Mouse (Mus musculus): ENCODE results near the gene Dytn. TPM values are rescaled to one million over a fixed set of nuclear protein-coding genes. Genes with fewer than 3 reads are reported as not detected.
"Not testable (repeated sequence)": the region's sequence is repeated elsewhere in the genome, so short reads cannot be mapped to it uniquely, and the experiment has no call there.

Gene Dytn
- total RNA-seq (2022), result not detected

DNA sequence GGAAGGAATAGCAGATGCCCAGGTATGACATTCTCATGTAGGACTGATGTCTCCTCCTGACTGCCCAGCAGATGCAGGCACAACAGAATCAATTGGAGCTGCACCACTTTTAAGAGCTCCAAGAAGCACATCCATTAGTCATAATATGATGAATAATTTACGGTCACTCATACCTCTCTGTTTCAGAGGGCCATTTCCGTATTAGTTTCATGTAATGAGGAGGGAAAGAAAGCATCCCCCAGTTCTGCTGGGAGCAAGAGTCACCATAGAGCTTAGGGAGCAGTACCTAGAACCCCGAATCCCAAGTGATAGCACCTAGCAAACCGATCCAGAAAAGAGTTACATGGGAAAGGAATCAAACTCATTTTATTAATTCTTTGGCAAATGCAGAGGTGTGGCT lies at the start of gene Dytn:
Dytn (minus strand) TSS at position 101 of the 400 bp plus-strand sequence.
- DNase-seq (ENCODE audit: low spot score in 2 of 2), result no peak

DNA sequence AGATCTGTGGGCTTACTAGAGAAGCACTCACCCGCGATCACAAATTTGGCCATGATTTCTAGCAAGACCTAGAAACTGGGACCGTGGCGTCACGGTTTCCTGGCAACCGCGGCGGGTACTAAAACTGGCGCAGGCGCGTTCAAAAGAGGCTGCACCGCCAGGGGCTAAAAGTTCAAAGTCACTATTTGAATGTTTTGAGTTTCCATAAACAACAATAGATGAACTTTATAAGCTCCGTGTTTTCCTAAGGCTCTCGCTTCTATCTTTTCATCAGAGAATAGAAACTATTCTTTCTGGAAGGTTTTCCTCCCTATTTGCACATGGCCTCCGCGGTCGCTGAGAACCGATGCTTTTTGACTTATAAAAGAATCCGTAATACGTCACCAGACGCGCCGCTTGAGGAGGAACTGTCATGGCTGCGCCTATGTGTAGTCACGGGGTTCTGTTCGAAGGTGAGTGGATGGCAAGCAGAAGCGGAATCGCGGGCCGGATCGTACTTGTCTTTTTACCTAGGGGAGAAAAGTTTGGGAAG lies 43.6 kb upstream of the Dytn start, which contains the start of the genes Mdh1b and Fastkd2:
Mdh1b (minus strand) TSS at position 79 of the 532 bp plus-strand sequence.
Fastkd2 (plus strand) TSS at position 375 of the 532 bp plus-strand sequence.
- DNase-seq (ENCODE audit: low spot score in 2 of 2), result peak; percentile 76

GRCm38 (mm10) chr1:63729796-63730195 lies 43.1 kb upstream of the Dytn start:
- DNase-seq (ENCODE audit: low spot score in 2 of 2), result no peak

DNA sequence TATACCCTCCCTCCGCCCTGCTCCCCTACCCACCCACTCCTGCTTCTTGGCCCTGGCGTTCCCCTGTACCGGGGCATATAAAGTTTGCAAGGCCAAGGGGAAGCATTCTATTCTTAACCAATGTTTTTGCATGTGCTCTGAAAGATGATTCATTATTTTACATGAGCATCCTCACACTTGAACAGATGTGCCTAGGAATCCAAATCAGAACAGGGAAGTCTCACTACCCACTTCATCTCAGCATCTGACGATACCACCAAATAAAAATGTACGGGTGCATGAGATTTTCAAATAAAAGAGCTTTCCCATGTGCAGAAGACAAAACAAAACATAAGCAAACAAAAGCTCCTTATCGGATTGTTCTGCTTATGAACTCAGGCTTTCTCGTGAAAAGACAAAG lies 33.4 kb upstream of the Dytn start:
- no peak for DNase-seq (ENCODE audit: low spot score in 2 of 2)

DNA sequence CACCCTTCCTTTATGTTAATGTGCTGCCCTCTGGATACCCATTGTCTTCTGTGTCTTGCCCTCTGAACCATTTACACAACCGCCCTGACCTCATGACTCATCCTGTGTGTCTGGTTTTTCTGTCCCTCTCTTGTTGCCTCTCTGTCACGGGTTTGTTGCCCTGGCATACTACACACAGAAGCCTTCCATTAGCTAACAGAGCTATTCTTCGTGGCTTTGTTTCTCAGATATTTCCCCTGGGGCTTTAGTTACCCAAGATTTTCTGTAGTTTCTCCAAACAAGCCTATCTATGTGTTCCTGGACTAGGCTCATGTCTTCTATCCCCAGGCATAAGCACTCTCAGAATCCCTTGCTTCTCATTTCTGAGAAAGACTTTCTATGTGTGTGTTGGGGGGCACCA lies 22.1 kb upstream of the Dytn start:
- no peak for DNase-seq (ENCODE audit: low spot score in 2 of 2)

DNA sequence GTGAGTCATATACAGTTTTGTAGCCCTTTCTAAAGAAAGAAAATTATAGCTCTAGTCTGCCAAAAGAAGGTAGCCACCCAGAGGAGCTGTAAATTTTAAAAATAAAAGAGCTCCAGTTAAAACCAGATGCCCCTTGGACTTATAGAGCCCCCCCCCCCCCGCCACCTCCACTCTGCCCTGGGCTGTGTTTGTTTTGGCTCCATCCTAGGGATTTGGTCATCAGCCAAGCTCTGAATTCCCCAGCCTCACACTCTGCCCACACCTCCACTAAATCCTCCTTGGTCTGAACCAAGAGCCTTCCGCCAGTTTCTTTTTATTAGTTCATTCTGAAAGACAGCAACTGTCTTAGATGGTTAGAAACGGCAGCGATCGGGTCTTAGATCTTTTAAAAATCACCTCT lies 19.0 kb upstream of the Dytn start:
- DNase-seq (ENCODE audit: low spot score in 2 of 2), result no peak

- DNase-seq (ENCODE audit: low spot score in 2 of 2), result no peak
These were observed 10.1 kb upstream of the Dytn start for GRCm38 (mm10) chr1:63696861-63697260.

GRCm38 (mm10) chr1:63675975-63676374 lies 10.8 kb downstream of the Dytn start:
- DNase-seq (ENCODE audit: low spot score in 2 of 2), result no peak

- no peak for DNase-seq (ENCODE audit: low spot score in 2 of 2)
These were observed 17.9 kb downstream of the Dytn start for GRCm38 (mm10) chr1:63668852-63669160.

- DNase-seq (ENCODE audit: low spot score in 2 of 2), result no peak
These were observed 18.5 kb downstream of the Dytn start for GRCm38 (mm10) chr1:63667949-63668851.

- DNase-seq (ENCODE audit: low spot score in 2 of 2), result no peak
These were observed 19.4 kb downstream of the Dytn start for GRCm38 (mm10) chr1:63667201-63667948.

DNA sequence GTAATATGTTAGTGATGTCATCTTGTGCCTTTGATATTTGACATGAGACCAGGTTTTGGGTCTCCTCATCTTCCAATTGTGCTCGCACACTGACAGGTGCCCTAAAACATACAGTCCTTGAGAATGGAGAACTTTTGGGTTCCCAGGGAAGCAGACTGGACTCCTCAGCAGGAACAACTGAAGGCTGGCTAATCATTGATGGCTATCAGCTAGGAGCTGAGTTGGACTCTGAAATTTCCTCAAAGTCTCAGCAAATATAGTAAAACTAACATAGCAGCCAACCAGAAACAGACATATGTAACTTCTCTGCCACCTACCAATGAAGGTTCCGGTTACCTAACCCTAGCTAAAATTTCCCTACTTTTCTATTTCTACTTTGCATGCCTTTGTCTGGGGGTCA lies 20.6 kb downstream of the Dytn start:
- DNase-seq (ENCODE audit: low spot score in 2 of 2), result no peak

DNA sequence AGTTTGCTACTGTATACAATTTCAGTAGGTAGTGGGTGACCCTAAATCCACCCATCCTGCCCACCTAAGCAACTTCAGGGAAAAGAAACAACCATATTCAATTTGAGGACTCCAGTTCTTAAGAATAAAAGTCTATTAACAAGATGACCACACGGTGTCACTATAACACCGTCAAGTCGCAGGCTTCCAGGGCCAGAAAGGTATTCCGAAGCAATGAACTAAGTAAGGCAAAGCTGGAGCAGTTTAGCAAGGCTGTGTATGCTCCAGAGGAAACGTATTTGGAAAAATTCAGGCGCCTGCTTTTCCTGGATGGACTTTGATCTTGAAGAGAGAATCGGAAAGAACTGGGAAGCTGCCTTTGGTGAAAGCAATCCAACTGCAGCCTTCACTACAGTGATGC lies 27.1 kb downstream of the Dytn start:
- no peak for DNase-seq (ENCODE audit: low spot score in 2 of 2)

DNA sequence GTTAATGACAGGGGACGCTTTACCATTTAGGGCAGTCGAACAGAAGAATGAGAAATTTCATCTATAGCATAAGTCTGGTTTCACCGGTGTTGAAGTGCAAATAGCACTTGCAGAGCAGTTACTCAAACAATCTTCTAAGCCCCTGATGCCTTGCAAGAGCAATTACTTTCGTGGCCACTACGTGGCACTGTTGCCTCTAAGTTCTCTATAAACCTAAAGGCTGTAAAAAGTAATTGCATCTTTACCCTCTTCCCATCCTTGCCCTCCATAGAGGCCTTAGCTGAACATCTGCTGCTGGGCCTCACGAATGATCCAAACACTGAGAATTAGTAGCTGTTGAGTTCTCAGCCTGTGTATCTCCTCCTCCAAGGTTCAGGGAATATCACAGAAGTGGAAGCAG lies 28.7 kb downstream of the Dytn start:
- no peak for DNase-seq (ENCODE audit: low spot score in 2 of 2)

DNA sequence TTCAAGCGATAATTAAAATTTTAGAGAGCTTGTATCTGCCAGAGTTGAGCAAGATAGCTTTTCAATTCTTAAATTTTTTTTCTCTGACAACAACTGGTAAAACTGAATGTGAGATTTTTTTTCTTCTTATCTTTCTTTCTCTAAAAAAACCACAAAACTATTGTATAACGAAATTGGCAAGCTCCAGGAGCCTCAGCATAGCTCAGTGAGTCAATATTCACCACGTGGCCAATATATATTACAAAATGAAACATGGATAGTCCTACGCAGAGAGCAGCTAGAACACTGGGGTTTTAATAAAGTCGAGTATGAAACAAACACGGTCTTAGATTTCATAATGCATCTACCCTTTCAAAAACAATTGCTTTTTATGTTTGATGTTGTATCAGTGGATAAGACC lies 46.8 kb downstream of the Dytn start:
- DNase-seq (ENCODE audit: low spot score in 2 of 2), result no peak

GRCm38 (mm10) chr1:63630390-63630789 lies 56.3 kb downstream of the Dytn start:
- not testable (repeated sequence) for DNase-seq (ENCODE audit: low spot score in 2 of 2)

- DNase-seq (ENCODE audit: low spot score in 2 of 2), result peak in 1 of 2 experiments; percentile 45
These were observed 58.5 kb downstream of the Dytn start for GRCm38 (mm10) chr1:63628211-63628610.

DNA sequence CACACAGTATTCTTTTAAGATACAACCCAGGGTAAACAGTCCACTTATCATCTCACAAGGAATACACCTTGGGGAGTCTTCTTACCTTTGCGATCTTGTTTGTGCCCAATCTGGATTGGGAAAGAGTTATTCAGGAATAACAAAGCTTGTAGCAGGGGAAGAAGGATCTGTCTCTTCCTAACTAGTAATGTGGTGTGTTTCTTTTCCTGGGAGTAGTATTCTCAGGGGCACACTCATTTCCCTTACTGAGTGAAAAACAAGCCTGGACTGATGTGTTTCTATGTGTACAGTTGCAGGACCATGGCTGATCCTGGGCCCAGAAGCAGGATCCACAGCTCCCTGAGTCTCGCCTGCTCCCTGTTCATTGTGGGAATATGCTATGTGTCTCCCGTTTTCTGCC lies 71.1 kb downstream of the Dytn start, which contains the start of gene Gm39653:
Gm39653 (plus strand) TSS at position 301 of the 400 bp plus-strand sequence.
- DNase-seq (ENCODE audit: low spot score in 2 of 2), result no peak

GRCm38 (mm10) chr1:63614594-63614993 lies 72.1 kb downstream of the Dytn start:
- no peak for DNase-seq (ENCODE audit: low spot score in 2 of 2)

- DNase-seq (ENCODE audit: low spot score in 2 of 2), result no peak
These were observed 77.1 kb downstream of the Dytn start for GRCm38 (mm10) chr1:63609613-63610012.

- DNase-seq (ENCODE audit: low spot score in 2 of 2), result no peak
These were observed 82.7 kb downstream of the Dytn start for GRCm38 (mm10) chr1:63603870-63604500.

DNA sequence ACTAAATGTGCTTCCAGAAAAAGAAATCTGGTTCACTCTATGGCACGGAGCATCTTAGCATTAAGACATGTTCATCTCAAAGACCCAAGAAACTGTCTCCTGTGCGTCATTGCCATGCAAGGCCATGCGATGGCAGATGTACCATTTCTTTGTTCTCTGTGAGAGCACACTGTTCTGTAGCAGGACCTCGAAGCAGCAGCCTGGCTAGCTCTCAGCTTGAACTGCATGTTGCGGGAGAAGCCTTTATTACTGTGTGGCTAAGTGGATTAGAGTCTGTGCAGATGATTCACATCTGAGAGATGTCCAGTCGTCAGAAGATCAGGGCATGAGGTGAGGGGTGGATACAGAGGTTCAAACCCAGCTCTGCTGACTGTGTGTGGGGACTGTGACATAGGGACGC lies 99.9 kb downstream of the Dytn start:
- DNase-seq (ENCODE audit: low spot score in 2 of 2), result no peak
